Mouse (Mus musculus) gastrocnemius, adult 18-20 months (tissue): ENCODE measurements around the gene Gm21972. TPM values are rescaled to one million over a fixed set of nuclear protein-coding genes. Genes with fewer than 3 reads are reported as not detected.

ENCODE experiments used
- DNase-seq: peaks from one replicate; pipeline ENCODE4 v3.0.0; 2021; ENCODE audit warnings: low spot score
- long read RNA-seq, 2 experiments: library from polyadenylated mRNA; stranded (forward); transcript quantifications; one replicate each; pipeline ENCODE4 v2.0.0; 2021
- total RNA-seq, 2 experiments: library from RNA; stranded (reverse); gene quantifications; 2 replicates each; pipeline ENCODE4 v1.2.3; 2021

Gm21972 gene
- total RNA-seq: under 1 TPM in 1 of 2 experiments, not detected in 1; 0.39 TPM
- long read RNA-seq, experiment 1: 0 reads
- long read RNA-seq, experiment 2: 0 reads

DNA sequence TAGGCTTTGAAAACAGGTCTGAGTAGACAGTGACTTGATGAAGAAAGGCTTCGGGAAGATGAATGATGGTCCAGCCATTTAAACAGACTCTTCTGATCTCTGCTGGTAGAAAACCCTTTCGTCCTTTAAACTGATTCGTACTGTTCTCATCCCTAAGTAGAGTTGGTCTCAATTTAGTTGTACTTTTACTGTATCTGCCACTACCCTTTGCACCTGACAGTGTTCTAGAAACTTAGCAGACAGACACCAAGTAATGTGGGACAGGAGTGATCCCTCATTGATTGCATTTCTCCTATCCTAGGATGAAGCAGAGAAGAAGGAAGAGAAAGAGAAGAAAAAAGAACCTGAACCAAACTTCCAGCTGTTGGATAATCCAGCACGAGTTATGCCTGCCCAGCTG lies at the start of gene Gm21972:
Gm21972 (plus strand) TSS at position 301 of the 400 bp plus-strand sequence.
- DNase-seq: no peak

DNA sequence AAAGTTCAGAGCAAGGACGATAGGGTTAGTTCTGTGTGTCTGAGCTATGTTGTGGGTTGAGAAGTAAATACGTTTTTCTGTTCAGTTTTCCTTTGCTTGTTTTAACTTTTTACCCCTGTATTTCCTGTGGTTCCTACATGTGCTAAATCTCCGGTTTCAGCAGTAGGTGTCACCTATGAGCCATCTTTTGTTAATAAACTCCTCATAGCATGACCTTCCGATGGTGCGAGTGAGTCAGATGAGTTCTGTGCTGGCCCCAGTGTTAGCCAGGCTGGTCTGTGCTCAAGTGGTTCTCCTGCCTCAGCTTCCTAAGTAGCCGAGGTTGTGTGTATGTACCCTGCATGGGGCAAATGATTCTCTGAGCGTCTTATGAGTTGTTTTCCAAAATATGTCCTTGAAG lies 39.0 kb upstream of the Gm21972 start:
- no peak for DNase-seq

DNA sequence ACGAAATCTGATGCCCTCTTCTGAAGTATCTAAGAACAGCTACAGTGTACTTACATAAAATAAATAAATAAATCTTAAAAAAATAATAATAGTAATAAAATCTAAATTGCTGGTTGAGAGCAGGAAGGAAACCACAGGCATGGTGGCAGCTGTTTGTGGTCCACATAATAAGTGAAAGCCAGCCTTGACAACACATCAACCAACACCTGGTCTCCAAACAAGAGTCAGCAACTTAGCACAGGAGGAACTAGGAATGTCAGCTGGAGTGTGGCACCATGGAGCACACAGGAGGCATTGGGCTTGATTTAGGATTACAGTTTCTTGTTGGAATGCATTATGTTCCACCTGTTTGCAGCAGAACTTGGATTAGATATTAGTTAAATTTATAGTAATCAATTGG lies 28.4 kb upstream of the Gm21972 start:
- DNase-seq: no peak

DNA sequence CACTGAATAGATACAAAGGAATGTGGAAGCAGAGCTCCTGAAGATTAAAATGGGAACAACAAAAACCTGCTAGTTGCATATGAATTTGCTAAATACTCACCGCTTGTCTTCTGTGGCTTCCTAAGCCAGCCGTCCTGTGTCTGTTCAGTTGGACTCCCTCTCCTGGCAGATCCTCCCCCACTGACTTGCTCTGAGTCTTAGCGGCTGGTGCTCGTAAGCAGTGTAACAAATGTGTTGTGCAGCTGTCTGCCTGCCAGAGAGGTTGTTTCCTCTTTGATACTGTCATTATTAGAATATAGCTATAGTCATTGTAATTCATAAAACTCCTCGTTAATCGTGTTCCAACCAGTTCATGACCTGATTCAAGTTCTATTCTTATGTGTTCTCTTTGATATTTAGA lies 21.7 kb upstream of the Gm21972 start, which contains the start of gene Htr2b:
Htr2b (minus strand) TSS at position 192 of the 400 bp plus-strand sequence.
- peak; percentile 3 for DNase-seq

DNA sequence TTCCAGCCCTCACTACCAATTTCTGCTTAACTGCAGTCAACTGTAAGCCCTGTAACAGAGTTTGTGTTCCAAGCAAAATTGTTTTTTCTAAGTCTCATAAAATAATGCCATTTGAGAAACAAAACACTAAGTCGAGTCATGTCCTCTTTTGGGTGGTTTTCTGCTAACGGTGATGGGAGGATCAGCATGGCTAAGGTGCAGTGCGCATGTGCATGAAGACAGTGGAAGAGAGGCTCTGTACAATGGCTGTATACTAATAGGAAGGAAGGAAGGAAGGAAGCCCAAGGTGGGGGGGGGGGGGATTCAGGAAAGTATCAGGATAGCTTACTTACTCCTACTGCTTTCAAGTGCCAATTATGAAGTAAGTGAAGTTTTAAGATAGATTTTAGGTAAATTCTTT lies 19.3 kb upstream of the Gm21972 start:
- no peak for DNase-seq

DNA sequence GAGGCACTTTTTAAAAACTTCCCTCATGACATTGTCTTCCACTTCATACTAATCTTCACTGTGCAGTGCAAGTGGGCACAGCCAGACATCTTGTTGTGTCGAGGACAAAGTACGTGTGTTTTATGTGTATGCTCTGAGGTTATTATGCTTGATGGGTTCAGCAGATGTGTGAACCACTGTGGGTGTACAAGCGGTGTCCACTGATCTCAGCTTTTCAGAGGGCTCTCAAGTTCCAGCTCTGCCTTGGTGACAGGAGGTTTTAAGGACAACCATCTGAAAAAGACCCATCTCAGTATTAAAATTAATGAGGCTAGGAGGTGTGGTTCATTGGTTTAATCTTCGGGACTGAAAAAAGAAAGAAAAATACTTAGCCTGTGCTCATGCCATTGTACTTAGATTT lies 13.9 kb upstream of the Gm21972 start:
- no peak for DNase-seq

DNA sequence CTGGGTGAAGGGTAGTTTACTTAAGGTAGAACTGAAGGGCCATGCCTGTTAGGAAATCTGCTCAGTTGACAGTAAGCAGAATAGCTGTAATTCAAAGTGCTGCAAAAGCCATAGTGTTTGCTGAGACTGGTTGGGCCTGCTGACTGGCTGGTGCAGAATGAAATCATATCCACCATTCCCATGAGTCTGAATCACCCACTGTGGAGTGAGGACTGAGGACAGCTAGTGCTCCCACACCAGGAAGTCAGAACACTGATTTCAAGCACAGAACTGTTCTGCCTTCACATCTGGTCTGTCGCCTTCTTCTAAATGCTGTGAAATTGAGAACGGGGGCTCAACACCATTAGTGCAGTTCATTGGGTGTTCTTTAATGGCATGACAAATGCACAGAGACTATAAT lies 7.4 kb upstream of the Gm21972 start:
- DNase-seq: no peak

DNA sequence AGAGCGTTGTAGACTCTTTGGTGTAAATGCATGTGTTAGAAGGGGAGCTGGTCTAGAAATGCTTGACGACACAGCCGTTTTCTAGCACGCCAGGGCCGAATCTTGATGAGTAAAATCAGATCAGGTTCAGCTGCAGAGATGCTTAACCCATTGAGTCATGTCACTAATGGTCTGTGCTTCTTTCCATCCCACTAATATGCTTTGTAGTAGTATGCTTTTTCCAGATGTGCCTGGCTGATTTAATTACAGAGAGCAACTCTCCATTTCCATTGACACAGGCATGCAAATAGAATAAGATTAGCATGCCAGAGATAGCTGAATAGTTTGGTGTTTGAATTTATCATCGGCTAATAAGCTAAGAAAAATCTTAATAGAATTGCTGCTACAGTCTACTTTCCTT lies 1.9 kb downstream of the Gm21972 start:
- DNase-seq: no peak

DNA sequence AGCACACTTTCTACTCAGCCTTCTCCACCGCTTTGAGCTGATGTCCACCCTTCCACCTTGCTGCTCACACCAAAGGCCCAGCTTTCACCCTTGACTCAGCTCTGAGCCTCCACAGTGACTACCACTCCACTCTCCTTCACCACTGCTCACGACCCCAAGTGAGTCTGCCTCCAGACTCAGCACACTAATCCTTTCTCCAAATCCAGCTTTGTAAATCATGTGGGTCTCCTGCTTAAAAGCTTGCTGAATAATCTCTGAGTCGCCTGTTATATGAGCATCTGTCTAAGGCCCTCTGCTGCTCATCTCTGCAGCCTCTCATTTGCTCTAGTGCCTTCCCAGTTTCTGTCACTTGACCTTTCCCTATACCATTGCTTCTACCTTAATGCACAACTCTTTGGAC lies 7.6 kb downstream of the Gm21972 start:
- no peak for DNase-seq

DNA sequence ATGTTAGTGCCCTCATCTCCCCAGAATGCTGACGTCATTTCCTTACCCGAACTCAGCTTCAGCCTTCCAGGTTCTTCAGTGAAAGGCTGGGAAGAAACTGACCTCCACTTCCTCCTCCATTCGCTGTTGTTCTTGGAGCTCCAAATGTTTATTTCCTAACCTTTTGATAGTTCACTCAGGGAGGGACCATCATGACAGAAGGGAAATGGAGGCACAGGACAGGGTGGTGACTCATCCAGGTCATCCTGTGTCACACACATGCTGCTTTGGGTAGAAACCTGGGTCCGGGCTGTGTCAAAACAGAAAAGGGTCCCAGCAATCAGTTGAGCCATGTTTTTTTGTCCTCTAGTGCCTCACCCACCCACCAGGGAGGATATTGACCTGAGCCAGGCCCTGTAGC lies 9.7 kb downstream of the Gm21972 start:
- no peak for DNase-seq

DNA sequence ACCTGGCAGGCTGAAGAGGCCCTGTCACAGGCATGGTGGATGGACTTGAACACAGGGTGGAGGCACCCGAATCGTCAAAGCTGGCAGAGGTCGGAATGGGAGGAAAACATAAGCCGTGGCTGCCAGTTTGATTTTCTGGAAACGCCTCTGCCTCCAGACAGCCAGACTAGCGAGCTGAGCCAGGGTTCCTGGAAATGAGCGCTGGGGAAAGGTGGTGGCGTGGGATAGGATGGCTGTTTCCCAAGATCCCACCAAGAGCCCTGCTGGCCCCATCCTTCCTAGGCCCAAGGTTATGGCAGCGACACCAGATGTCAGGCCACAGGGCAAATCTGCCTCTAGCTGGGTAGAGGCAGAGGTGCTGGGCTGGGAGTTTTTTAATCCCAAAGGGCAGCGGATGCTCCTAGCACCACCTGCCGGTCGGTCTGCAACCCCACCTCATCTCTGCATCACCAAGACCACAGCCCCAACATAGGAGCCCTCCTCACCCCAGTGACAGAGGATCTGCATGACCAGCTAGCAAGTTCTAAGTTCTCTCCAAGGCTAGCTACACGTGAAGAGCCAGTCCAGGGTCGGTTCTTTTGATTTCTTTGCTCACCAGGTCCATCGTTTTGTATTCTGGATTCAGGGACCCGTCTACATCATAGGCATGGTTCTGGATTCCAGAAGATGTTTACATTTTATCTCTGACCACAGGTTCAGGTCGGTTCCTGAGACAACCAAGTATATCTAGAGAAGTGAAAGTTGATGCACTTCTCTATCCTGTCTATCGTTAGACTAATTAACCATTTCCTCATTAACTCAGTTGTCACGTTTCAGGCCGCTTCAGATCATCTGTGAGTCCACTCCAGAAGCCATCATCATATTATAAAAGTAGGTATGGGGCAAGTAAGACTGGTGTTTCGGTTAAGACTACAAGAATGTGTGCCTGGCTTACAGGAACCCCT lies 10.8 kb downstream of the Gm21972 start:
- DNase-seq: no peak

DNA sequence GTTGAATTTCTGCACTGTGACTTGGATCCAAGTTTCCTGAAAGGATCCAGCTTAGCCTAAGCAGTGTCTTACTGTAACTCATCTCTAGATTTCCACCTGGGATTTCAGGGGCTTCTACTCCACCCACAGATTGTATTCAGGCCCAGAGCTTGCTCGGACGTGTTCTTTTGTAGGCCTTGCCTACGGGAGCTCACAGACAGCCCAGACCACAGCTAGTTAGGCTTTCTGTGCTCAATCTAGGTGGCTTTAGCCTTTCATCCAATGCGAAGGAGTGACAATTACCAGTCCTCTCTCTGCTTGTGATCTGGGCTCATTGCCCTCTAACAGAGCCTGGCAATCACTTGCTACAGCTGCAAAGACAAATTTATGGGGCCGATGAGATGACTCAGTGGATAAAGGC lies 12.9 kb downstream of the Gm21972 start:
- DNase-seq: no peak

DNA sequence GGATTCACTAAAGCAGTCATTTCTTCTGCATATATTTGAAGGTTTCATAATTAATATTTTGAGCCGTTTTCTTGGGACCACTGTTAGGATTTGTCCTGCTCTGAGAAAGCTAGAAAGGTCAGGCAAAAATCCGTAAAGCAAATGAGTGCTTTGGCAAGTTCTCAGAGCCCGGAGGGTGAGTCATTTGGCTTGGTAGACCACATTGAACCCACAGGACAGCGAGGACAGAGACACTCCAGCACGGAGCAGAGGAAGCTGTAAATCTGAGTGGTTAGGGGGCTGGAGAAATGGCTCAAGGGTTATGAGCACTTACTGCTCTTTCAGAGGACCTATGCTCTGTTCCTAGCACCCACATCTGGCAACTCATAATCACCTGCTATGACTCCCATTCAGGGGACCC lies 14.1 kb downstream of the Gm21972 start:
- DNase-seq: no peak

DNA sequence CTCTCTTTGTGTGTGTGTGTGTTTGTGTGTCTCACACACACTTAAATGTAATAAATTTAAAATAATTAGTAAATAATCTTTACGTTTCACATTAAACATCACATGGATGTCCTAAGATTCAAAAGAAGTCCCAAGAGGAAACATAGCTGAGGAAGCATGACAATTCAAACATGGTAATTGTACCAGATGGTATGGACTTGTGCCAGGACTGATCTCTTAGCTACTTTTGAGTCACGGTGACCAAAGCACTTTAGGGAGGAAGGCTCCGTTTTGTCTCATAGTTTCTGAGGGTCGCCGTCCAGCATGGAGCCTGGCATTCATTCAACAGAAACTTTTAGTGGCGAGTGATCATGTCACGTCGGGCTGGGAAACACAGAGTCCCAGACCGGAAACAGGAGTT lies 14.7 kb downstream of the Gm21972 start:
- DNase-seq: no peak

DNA sequence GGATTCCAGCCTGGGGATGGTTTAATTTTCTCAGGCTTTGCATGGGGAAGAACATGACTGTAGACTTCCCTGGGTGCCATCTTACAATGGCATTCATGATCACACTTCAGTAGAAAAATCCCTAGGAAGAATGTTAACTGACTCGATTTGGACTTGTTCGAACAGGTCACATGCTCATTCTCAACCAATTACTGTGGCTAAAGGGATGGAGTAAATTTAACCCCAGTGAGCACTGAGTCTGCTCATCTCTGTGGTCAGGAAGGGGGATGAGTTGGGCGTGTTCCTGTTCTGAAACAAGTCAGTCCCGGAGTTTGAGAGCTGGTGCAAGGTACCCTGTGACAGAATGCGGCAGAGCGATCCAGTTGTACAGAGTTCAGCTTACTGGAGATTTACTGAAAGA lies 17.5 kb downstream of the Gm21972 start:
- no peak for DNase-seq

DNA sequence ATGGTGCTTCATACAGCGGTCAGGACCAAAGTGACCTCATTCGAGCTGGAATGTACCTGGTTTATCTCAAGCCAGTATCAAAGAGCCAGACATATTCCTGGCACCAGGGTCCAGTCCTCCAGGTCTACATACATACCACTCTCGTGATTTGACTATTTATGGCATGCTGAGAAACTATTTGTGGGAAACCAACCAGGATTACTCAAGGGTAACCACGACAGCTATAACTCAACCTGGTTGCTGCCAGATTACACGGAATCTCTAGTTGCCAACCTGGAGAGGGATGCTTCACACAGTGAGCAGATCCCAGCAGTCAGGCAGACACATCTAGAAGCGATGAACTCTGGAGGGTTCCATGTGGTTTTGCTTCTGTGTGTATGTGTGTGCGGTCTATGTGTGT lies 17.9 kb downstream of the Gm21972 start:
- no peak for DNase-seq

DNA sequence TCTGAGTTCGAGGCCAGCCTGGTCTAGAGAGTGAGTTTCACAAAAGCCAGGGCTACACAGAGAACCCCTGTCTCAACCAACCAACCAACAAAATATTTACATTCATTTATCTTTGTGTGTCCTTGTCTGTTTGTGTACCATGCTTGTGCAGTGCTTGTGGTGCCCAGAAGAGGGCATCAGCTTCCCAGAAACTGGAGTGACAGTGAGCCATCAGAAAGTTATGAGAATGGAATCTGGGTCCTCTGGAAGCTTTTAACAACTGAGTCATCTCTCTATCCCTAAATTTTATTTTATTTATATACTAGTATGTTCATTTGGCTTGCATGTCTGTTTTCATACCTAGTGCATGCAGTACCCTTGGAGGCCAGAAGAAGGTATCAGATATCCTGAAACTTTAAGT lies 19.2 kb downstream of the Gm21972 start:
- no peak for DNase-seq

DNA sequence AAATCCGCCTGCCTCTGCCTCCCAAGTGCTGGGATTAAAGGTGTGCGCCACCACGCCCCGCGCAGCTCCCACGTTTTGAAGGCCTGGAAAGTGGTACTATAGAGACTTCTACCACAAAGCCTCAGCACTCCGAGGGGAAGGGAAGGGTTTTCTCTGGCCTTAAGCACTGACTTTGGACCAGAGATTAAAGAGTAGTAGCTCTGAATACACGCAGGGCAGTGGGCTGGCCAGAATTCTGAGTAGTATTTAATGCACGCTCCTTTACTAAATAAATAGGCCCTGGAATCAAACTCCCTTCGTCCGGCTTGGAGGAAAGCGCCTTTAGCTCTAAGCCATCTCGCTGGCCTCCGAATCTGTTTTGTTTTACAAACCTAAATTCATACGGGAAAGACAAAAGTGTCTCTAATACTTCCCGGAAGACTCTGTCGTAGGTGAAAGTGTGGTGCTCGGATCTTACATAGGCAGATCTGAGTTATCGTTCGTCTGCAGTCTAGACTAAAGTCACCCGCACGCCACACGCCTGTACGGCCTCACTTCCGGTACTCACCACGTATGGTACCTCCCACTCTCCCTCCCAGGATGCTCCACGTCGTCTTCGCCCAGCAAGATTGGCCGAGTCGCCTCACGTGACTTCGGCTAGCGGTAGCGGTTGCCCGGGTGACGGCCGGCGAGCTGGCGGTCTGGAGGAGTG lies 20.8 kb downstream of the Gm21972 start, which contains the start of gene Armc9:
Armc9 (plus strand) TSS at position 648 of the 691 bp plus-strand sequence.
- peak; percentile 96 for DNase-seq

DNA sequence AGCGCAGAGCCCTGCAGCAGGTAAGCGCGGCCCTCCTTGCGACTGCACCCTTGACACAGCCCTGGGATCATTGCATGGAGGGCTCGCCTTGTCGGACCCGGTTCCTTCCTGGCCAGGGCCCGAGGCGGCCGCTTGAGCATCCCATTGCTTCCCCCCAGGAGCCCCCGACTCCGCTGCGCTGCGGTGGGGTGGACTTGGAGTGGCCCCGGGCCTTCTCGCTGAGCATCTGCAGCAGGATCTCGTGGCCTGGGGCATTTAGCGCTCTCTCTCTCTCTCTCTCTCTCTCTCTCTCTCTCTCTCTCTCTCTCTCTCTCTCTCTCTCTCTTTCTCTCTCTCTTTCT lies 21.4 kb downstream of the Gm21972 start:
- no peak for DNase-seq

DNA sequence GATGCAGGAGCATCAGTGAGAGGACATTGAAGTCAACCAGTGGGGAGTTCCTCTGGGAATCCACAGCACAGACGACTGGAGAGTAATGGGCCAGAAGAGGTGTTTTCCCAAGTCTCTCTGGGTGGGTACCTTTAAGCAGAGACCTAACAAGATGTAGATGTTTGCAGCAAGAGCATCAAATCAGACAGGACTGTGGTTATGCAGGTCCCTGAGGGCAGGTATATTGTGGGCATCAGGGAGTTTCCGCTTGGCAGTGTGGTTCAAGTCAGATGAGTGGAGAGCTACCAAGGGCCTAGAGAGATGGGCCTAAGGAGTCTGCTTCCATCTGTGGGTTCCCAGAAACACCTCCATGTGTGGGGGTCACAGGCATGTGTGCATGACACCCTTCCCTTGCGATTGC lies 22.6 kb downstream of the Gm21972 start:
- DNase-seq: no peak

DNA sequence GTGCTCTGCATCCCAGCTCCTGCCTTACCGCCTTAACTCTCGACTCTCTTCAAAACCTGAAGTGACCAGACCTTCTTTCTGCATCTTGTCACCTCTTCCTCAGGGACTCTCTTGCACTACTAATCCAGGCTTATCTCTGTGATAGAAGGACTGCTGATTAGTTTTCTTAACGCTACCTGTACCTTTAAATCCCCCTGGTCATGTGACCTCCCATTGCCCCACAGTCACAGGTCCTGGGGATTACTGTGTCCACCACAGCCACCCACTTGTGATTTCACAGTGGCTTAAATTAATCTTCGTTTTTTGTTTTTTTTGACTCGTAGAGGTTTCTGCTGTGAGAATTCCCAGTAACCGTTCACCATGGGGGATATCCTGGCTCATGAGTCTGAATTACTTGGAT lies 23.2 kb downstream of the Gm21972 start:
- DNase-seq: no peak

DNA sequence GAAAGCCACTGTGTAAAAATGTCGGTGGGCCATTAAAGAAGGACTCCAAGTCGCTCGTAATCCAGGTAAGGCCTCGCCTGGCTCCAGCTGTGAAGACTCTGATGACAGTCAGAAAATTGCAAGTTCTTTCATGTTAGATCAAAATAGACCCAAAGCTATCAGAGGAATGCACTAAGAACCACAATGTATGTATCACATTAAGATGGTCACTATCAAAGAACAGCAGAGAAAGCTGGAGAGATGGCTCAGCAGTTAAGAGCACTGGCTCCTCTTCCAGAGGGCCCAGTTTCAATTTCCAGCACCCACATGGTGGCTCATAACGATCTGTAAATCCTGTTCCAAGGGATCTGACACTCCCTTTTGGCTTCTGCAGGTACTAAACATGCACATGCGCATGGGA lies 26.6 kb downstream of the Gm21972 start:
- DNase-seq: no peak

DNA sequence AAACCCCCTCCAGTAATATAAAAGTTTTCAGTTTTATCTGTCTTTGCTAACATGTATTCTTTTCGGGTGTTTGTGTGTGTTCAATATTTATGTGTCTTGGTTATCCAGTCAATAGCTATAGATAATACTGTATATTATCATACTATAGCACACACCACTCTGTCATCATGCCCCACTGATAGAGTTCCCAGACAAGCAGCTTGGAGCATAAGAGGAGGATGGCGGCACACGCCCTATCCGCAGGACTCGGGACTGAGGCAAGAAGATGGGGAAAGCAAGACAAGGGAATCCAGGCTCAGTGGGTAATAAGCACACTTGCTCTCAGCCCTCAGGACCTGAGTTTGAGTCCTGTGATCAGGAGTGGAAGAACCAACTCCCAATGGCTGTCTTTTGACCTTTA lies 27.0 kb downstream of the Gm21972 start:
- DNase-seq: no peak
